Mouse (Mus musculus) testis, adult 10 weeks (tissue): ENCODE results near the gene Vmn1r100. TPM values are rescaled to one million over a fixed set of nuclear protein-coding genes. Genes with fewer than 3 reads are reported as not detected.

Source experiments
- polyA plus RNA-seq: library from polyadenylated mRNA; stranded (reverse); fragments of 350-450 nt; fragmentation: Illumina TruSeq; extraction: RNeasy Lipid Tissue Mini Kit (QIAGEN cat#74804); gene quantifications from one replicate; pipeline ENCODE4 v1.2.3, GENCODE M21; 2014; ENCODE audit warnings: low read depth, low replicate concordance

Vmn1r100 gene
- polyA plus RNA-seq, result not detected

DNA sequence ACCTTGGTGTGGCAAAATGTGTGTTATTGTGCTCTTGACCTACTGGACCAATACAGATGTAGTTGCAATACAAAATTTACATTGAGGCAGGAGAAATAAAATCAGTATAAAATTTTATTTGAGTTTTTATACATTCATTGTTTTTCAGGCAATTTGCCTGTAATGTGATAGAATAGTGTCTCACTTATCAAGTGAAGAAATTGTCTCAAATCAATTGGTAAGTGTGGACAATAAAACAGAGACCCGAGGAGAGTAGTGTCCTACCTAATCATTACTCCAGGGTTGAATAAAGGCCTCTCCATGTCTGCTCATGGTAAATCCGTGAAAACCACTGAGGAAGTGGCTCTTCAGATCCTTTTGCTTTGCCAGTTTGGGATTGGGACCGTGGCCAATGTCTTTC lies at the start of gene Vmn1r100:
Gene Vmn1r100, plus strand, starts transcription at position 301 of the 400 bp plus-strand sequence.

GRCm38 (mm10) chr7:20375310-20375709 lies 42.4 kb upstream of the Vmn1r100 start, which contains the start of gene Gm5728:
TSS of gene Gm5728 (minus strand) at chr7:20375410.

GRCm38 (mm10) chr7:20442493-20442892 lies 24.8 kb downstream of the Vmn1r100 start, which contains the start of gene Vmn1r101:
TSS of gene Vmn1r101 (minus strand) at chr7:20442593.

Other genes starting within 250 kb of the Vmn1r100 start
- not detected for gene Vmn1r94, start 249.6 kb upstream of the Vmn1r100 start, polyA plus RNA-seq
- gene Vmn1r95, start 224.2 kb upstream of the Vmn1r100 start, polyA plus RNA-seq, result not detected
- gene Gm6164, start 212.3 kb upstream of the Vmn1r100 start, polyA plus RNA-seq, result not detected
- not detected for gene Gm4498, start 184.1 kb upstream of the Vmn1r100 start, polyA plus RNA-seq
- gene Gm5890, start 155.1 kb upstream of the Vmn1r100 start, polyA plus RNA-seq, result 0.27 TPM
- gene Gm4133, start 83.9 kb upstream of the Vmn1r100 start, polyA plus RNA-seq, result not detected
- not detected for gene Gm5728, start 42.5 kb upstream of the Vmn1r100 start, polyA plus RNA-seq
- gene Vmn1r101, start 24.7 kb downstream of the Vmn1r100 start, polyA plus RNA-seq, result not detected
- not detected for gene Gm10670, start 57.0 kb downstream of the Vmn1r100 start, polyA plus RNA-seq
- gene Vmn1r103, start 92.6 kb downstream of the Vmn1r100 start, polyA plus RNA-seq, result not detected
- gene Vmn1r104, start 115.9 kb downstream of the Vmn1r100 start, polyA plus RNA-seq, result not detected
- not detected for gene Gm5726, start 127.8 kb downstream of the Vmn1r100 start, polyA plus RNA-seq
- not detected for gene Gm4141, start 158.3 kb downstream of the Vmn1r100 start, polyA plus RNA-seq
- 0.60 TPM for gene Gm4513, start 181.1 kb downstream of the Vmn1r100 start, polyA plus RNA-seq